Mouse (Mus musculus) cortical plate, adult 2 months (tissue): Measurements from ENCODE around the gene Neu1.
"Not testable (repeated sequence)": the region's sequence is repeated elsewhere in the genome, so short reads cannot be mapped to it uniquely, and the experiment has no call there.

ENCODE experiments used
- CTCF ChIP-seq: fragments of 200-500 bp; IDR thresholded peaks from 2 replicates; pipeline ENCODE4 v1.5.1; 2011; ENCODE audit warnings: mild to moderate bottlenecking, control low read depth, low read length; ENCODE audit not compliant: insufficient read depth; ENCODE audit errors: extremely low read depth
- POLR2A ChIP-seq: fragments of 200-500 bp; IDR thresholded peaks from 2 replicates; pipeline ENCODE4 v1.6.1; 2011; ENCODE audit warnings: mild to moderate bottlenecking, low read length, control low read depth; ENCODE audit not compliant: insufficient read depth; ENCODE audit errors: extremely low read depth

GRCm38 (mm10) chr17:34970850-34971249 is 39.8 kb downstream of the Neu1 start:
- not testable (repeated sequence) for TF ChIP-seq CTCF, POLR2A
